Mouse (Mus musculus) heart, embryonic 15.5 days (tissue): ENCODE data around the gene Senp3. TPM values are rescaled to one million over a fixed set of nuclear protein-coding genes. Genes with fewer than 3 reads are reported as not detected.

Experiments used
- ATAC-seq: fragments of 200-750 bp; cut with Nextera tagmentation; replicated peaks from 2 replicates; pipeline ENCODE4 v1.8.0; 2017; ENCODE audit warnings: low read depth, moderate TSS enrichment; ENCODE audit not compliant: insufficient number of reproducible peaks, insufficient read depth, low FRiP score
- H3K27ac ChIP-seq: fragments of 300-500 bp; sonication (generic); 2 replicates; pipeline ENCODE4 v1.5.1; 2015; ENCODE audit warnings: mild to moderate bottlenecking, inconsistent platforms
- H3K27me3 ChIP-seq: fragments of 300-500 bp; sonication (generic); 2 replicates; pipeline ENCODE4 v1.6.1; 2015; ENCODE audit warnings: inconsistent platforms
- H3K36me3 ChIP-seq: fragments of 300-500 bp; sonication (generic); 2 replicates; pipeline ENCODE4 v1.6.1; 2015; ENCODE audit warnings: mild to moderate bottlenecking, inconsistent platforms
- H3K4me1 ChIP-seq: fragments of 300-500 bp; sonication (generic); replicated peaks from 2 replicates; pipeline ENCODE4 v1.6.1; 2015; ENCODE audit warnings: inconsistent platforms
- H3K4me2 ChIP-seq: fragments of 300-500 bp; sonication (generic); 2 replicates; pipeline ENCODE4 v1.6.1; 2015; ENCODE audit warnings: inconsistent platforms, mild to moderate bottlenecking, moderate library complexity
- H3K4me3 ChIP-seq: fragments of 300-500 bp; sonication (generic); 2 replicates; pipeline ENCODE4 v1.5.1; 2015; ENCODE audit warnings: mild to moderate bottlenecking, inconsistent platforms
- H3K9ac ChIP-seq: fragments of 300-500 bp; sonication (generic); 2 replicates; pipeline ENCODE4 v1.6.1; 2015; ENCODE audit warnings: mild to moderate bottlenecking, inconsistent platforms
- H3K9me3 ChIP-seq: fragments of 300-500 bp; sonication (generic); replicated peaks from 2 replicates; pipeline ENCODE4 v1.6.1; 2016; ENCODE audit warnings: inconsistent platforms
- WGBS: fragments of 180-500 bp; shearing (Covaris S2); methylation state at CpG from one replicate; pipeline ENCODE4 v1.1.7; 2015; ENCODE audit warnings: mixed read lengths; 5-methylcytosine and 5-hydroxymethylcytosine counted together
- polyA plus RNA-seq: library from polyadenylated mRNA; unstranded; fragments of >200 nt; fragmentation: Nextera tagmentation; extraction: Ambion mirVana; gene quantifications from 2 replicates; pipeline ENCODE4 v1.2.1, GENCODE M21; 2015

Gene Senp3
- polyA plus RNA-seq, 1 experiment from 2014 or later = 47.1 TPM

GRCm38 (mm10) chr11:69689891-69690290 is 8.0 kb upstream of the Senp3 start:
- no peaks in the 10 kb centered on the region for H3K36me3 ChIP-seq
- H3K9me3 ChIP-seq = no peaks in the 10 kb centered on the region
- peaks cover 28% of the 10 kb centered on the region for H3K4me1 ChIP-seq
- no peak for ATAC-seq
- H3K27ac ChIP-seq = no peak overlapping the region
- no peaks in the 10 kb centered on the region for H3K27me3 ChIP-seq
- 97% methylated on average over 1 of the region's 1 CpGs for WGBS
- no peak overlapping the region for H3K4me2 ChIP-seq
- no peak overlapping the region for H3K9ac ChIP-seq
- H3K4me3 ChIP-seq = no peak overlapping the region

- no peak overlapping the region for H3K4me3 ChIP-seq
- peak overlapping the region; percentile 82 for H3K27ac ChIP-seq
- peak overlapping the region; percentile 8; the same call in 1 of the 2 replicates for H3K4me2 ChIP-seq
- no peaks in the 10 kb centered on the region for H3K27me3 ChIP-seq
- peaks cover 38% of the 10 kb centered on the region for H3K4me1 ChIP-seq
- H3K9me3 ChIP-seq = no peaks in the 10 kb centered on the region
- no peak for ATAC-seq
- H3K36me3 ChIP-seq = no peaks in the 10 kb centered on the region
- H3K9ac ChIP-seq = no peak overlapping the region
- WGBS = 56% methylated on average over 5 of the region's 5 CpGs
Observed at GRCm38 (mm10) chr11:69687061-69687460, 5.2 kb upstream of the Senp3 start.

GRCm38 (mm10) chr11:69686377-69686776 is 4.5 kb upstream of the Senp3 start:
- no peak for ATAC-seq
- no peaks in the 10 kb centered on the region for H3K27me3 ChIP-seq
- no peak overlapping the region for H3K4me3 ChIP-seq
- H3K4me1 ChIP-seq = peaks cover 38% of the 10 kb centered on the region
- no peaks in the 10 kb centered on the region for H3K9me3 ChIP-seq
- H3K36me3 ChIP-seq = no peaks in the 10 kb centered on the region
- peak overlapping the region; percentile 82 for H3K27ac ChIP-seq
- peak overlapping the region; percentile 8; the same call in 1 of the 2 replicates for H3K4me2 ChIP-seq
- H3K9ac ChIP-seq = no peak overlapping the region
- 9% methylated on average over 4 of the region's 4 CpGs for WGBS

- peak within 1 kb of the TSS; percentile 82 for H3K27ac ChIP-seq
- H3K9me3 ChIP-seq = no peaks in the 10 kb centered on the region
- peaks cover 44% of the 10 kb centered on the region for H3K4me1 ChIP-seq
- H3K9ac ChIP-seq = no peak within 1 kb of the TSS; the same call in 1 of the 2 replicates
- H3K4me3 ChIP-seq = no peak within 1 kb of the TSS
- no peaks in the 10 kb centered on the region for H3K36me3 ChIP-seq
- H3K4me2 ChIP-seq = peak within 1 kb of the TSS; percentile 27; the same call in 1 of the 2 replicates
- 0 out of 2 replicates have a peak, but pooled peaks have one; percentile 12 for ATAC-seq
- no peaks in the 10 kb centered on the region for H3K27me3 ChIP-seq
- 42% methylated on average over 10 of the region's 10 CpGs for WGBS
Observed at GRCm38 (mm10) chr11:69685526-69686148, 3.8 kb upstream of the Senp3 start, which contains the start of gene Tnfsf13. Gene Tnfsf13 (minus strand): TSS chr11:69685784.

- H3K4me1 ChIP-seq = peaks cover 51% of the 10 kb centered on the region
- no peak overlapping the region for H3K4me2 ChIP-seq
- ATAC-seq = no peak
- H3K9ac ChIP-seq = no peak overlapping the region; the same call in 1 of the 2 replicates
- H3K27me3 ChIP-seq = no peaks in the 10 kb centered on the region
- no peak overlapping the region for H3K4me3 ChIP-seq
- 0 out of 2 replicates have a peak, but pooled peaks cover 4% of the 10 kb centered on the region for H3K36me3 ChIP-seq
- H3K9me3 ChIP-seq = no peaks in the 10 kb centered on the region
- WGBS = 82% methylated on average over 6 of the region's 6 CpGs
- peak overlapping the region; percentile 82 for H3K27ac ChIP-seq
Observed at GRCm38 (mm10) chr11:69684936-69685335, 3.1 kb upstream of the Senp3 start.

GRCm38 (mm10) chr11:69684128-69684745 is 2.4 kb upstream of the Senp3 start:
- Histone ChIP-seq H3K4me2 (no peak overlapping the region), H3K4me3 (no peak overlapping the region), H3K27me3 (no peaks in the 10 kb centered on the region), H3K9me3 (no peaks in the 10 kb centered on the region), H3K27ac (no peak overlapping the region), H3K36me3 (peaks cover 8% of the 10 kb centered on the region; the same call in 1 of the 2 replicates), H3K9ac (no peak overlapping the region), H3K4me1 (peaks cover 55% of the 10 kb centered on the region)
- no peak for ATAC-seq
- WGBS = 74% methylated on average over 12 of the region's 12 CpGs

GRCm38 (mm10) chr11:69683576-69683975 is 1.7 kb upstream of the Senp3 start:
- H3K27me3 ChIP-seq = no peaks in the 10 kb centered on the region
- no peak overlapping the region for H3K9ac ChIP-seq
- no peak overlapping the region for H3K4me2 ChIP-seq
- peaks cover 14% of the 10 kb centered on the region for H3K36me3 ChIP-seq
- no peaks in the 10 kb centered on the region for H3K9me3 ChIP-seq
- no peak for ATAC-seq
- 70% methylated on average over 7 of the region's 7 CpGs for WGBS
- no peak overlapping the region for H3K4me3 ChIP-seq
- H3K27ac ChIP-seq = peak overlapping the region; percentile 95; the same call in 1 of the 2 replicates
- peaks cover 55% of the 10 kb centered on the region for H3K4me1 ChIP-seq

GRCm38 (mm10) chr11:69682840-69683533 is 1.1 kb upstream of the Senp3 start:
- 21% methylated on average over 12 of the region's 12 CpGs for WGBS
- Histone ChIP-seq H3K9me3 (no peaks in the 10 kb centered on the region), H3K4me3 (peak overlapping the region; percentile 79), H3K27ac (peak overlapping the region; percentile 95), H3K36me3 (peaks cover 19% of the 10 kb centered on the region), H3K9ac (peak overlapping the region; percentile 80), H3K4me2 (peak overlapping the region; percentile 89), H3K27me3 (no peaks in the 10 kb centered on the region), H3K4me1 (peaks cover 55% of the 10 kb centered on the region)
- ATAC-seq = no peak

GRCm38 (mm10) chr11:69682209-69682839 is 440 bp upstream of the Senp3 start:
- H3K9me3 ChIP-seq = no peaks in the 10 kb centered on the region
- H3K4me3 ChIP-seq = peak overlapping the region; percentile 79
- peak overlapping the region; percentile 80 for H3K9ac ChIP-seq
- 20% methylated on average over 24 of the region's 24 CpGs for WGBS
- peaks cover 55% of the 10 kb centered on the region for H3K4me1 ChIP-seq
- H3K27me3 ChIP-seq = no peaks in the 10 kb centered on the region
- no peak for ATAC-seq
- peaks cover 26% of the 10 kb centered on the region for H3K36me3 ChIP-seq
- peak overlapping the region; percentile 95 for H3K27ac ChIP-seq
- peak overlapping the region; percentile 89 for H3K4me2 ChIP-seq

GRCm38 (mm10) chr11:69680136-69680855 is 1.6 kb downstream of the Senp3 start:
- peak overlapping the region; percentile 89 for H3K4me2 ChIP-seq
- peaks cover 37% of the 10 kb centered on the region for H3K4me1 ChIP-seq
- H3K27me3 ChIP-seq = no peaks in the 10 kb centered on the region
- no peak for ATAC-seq
- 87% methylated on average over 30 of the region's 30 CpGs for WGBS
- peaks cover 45% of the 10 kb centered on the region for H3K36me3 ChIP-seq
- peak overlapping the region; percentile 79 for H3K4me3 ChIP-seq
- no peaks in the 10 kb centered on the region for H3K9me3 ChIP-seq
- peak overlapping the region; percentile 80 for H3K9ac ChIP-seq
- H3K27ac ChIP-seq = no peak overlapping the region
